Mouse (Mus musculus) megakaryocyte-erythroid progenitor cell, adult 5-6 weeks (primary cell): ENCODE results near the gene Vars. TPM values are rescaled to one million over a fixed set of nuclear protein-coding genes. Genes with fewer than 3 reads are reported as not detected.
A peak's percentile ranks its signal among the peaks of the same experiment; 100 is the strongest.

Experiments
- ATAC-seq: replicated peaks from 2 replicates; pipeline ENCODE4 v1.8.0; 2016; ENCODE audit warnings: mild to moderate bottlenecking, inconsistent platforms; ENCODE audit not compliant: severe bottlenecking, poor library complexity, low FRiP score, low TSS enrichment
- total RNA-seq, 2 experiments: library from RNA; stranded (forward) in 1 of 2; stranded (reverse) in 1 of 2; fragments of 200-1000, 215-1000 nt in 1 of 2; fragments of >200 nt in 1 of 2; fragmentation: Nextera tagmentation in 1 of 2; gene quantifications; 2 replicates each; pipeline ENCODE4 v1.2.3; 2014 to 2017

Gene Vars
- total RNA-seq, 2 experiments from 2014 or later = 213 to 342 TPM

- ATAC-seq = no peak
These were observed 60.0 kb downstream of the Vars start for GRCm38 (mm10) chr17:35060737-35061297.

- no peak for ATAC-seq
These were observed 60.5 kb downstream of the Vars start for GRCm38 (mm10) chr17:35061299-35061698.

DNA sequence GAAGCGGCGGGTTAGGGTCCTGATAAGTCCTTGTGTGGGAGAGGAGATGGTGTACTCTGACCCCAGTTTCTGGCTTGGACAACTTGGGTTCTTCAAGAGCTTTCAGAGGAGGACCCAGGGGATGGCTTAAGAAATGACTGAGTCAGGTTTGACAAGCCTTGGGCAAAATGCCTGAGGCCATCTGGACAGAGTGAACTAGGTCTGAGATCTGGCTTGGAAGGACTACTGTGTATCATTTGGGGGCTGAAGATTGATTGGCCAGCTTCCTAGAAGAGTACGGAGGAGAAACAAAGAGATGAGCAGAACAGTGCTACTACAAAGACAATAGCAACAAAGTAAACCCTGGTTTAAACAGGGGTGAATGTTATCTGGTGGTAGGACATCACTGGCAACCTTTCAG is 62.7 kb downstream of the Vars start:
- no peak for ATAC-seq

- no peak for ATAC-seq
These were observed 63.6 kb downstream of the Vars start for GRCm38 (mm10) chr17:35064378-35064877.

DNA sequence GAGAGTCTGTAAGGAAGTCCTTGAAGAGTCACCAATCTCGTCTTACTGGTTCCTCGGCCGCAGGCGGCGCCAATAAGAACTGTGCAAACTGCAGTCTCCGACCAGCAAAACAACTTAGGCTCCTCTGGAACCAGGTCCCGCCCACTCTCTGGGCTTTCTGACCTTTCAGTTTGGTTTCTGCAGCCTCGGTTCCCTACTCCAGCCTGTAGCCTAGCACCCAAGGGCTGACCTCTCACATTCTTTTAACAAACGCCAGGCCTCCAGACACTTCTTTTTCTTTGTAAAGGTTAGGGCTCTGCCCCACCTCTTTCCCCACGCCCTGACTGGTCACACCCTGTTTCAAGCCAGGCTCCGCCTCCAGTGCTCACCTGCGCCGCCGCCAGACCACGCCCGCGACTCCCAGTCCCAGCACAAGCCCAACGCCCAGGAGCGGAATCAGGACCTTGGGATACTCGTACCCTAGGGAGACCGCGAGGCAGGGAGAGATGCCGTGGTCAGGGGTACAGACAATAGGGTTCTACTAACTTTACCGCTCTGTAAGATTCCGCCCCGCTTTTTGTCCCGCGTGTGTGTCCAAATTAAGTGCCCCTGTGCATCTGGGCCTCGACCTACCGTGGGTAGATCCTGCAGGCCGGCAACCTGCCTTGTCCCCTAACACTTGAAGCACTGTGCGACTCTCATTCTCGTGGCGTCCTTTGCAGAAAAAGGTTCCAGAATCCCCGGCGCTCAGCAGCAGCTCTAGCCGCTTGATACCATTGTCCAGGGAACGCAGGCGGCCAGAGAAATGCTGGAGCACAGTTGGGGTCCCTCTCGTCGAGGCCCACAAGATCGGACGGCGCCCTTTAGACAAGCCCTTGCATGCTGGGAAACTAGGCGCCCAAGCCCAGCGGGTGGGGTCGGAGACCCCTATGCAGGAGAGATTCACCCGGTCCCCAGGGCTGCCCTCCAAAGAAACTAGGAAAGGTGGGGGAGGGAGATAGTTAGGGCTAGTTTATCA is 64.5 kb downstream of the Vars start, which contains the start of gene Ly6g6c:
Gene Ly6g6c, plus strand, starts transcription at position 438 of the 997 bp plus-strand sequence.
- 0 out of 2 replicates have a peak, but pooled peaks have one; percentile 12 for ATAC-seq

Other genes with a start within 250 kb of the Vars start
Only the 30 nearest of the 45 such genes appear.
- gene Cfb, start 138.5 kb upstream of the Vars start, total RNA-seq (2014; fragmentation: Nextera tagmentation) = not detected in 2 replicates
- gene Cfb, start 138.5 kb upstream of the Vars start, total RNA-seq (2017) = not detected in 2 replicates
- gene Zbtb12, start 121.5 kb upstream of the Vars start, total RNA-seq (2014; fragmentation: Nextera tagmentation) = 8.0 and 9.4 TPM in 2 replicates
- 4.7 and 10.1 TPM in 2 replicates for gene Zbtb12, start 121.5 kb upstream of the Vars start, total RNA-seq (2017)
- gene Gm20547, start 118.9 kb upstream of the Vars start, total RNA-seq (2014; fragmentation: Nextera tagmentation) = not detected in 2 replicates
- not detected in 2 replicates for gene Gm20547, start 118.9 kb upstream of the Vars start, total RNA-seq (2017)
- gene C2, start 102.7 kb upstream of the Vars start, total RNA-seq (2014; fragmentation: Nextera tagmentation) = 8.6 TPM in 1 of 2 replicates, not detected in the other
- gene C2, start 102.7 kb upstream of the Vars start, total RNA-seq (2017) = 5.7 and 7.4 TPM in 2 replicates
- gene Ehmt2, start 102.5 kb upstream of the Vars start, total RNA-seq (2014; fragmentation: Nextera tagmentation) = 86.2 and 86.5 TPM in 2 replicates
- 72.7 and 83.8 TPM in 2 replicates for gene Ehmt2, start 102.5 kb upstream of the Vars start, total RNA-seq (2017)
- not detected in 2 replicates for gene Slc44a4, start 86.5 kb upstream of the Vars start, total RNA-seq (2014; fragmentation: Nextera tagmentation)
- not detected in 2 replicates for gene Slc44a4, start 86.5 kb upstream of the Vars start, total RNA-seq (2017)
- gene Neu1, start 69.7 kb upstream of the Vars start, total RNA-seq (2014; fragmentation: Nextera tagmentation) = 5.2 and 7.0 TPM in 2 replicates
- 3.7 and 5.4 TPM in 2 replicates for gene Neu1, start 69.7 kb upstream of the Vars start, total RNA-seq (2017)
- 13.6 and 28.5 TPM in 2 replicates for gene Hspa1b, start 41.7 kb upstream of the Vars start, total RNA-seq (2014; fragmentation: Nextera tagmentation)
- 62.5 and 83.5 TPM in 2 replicates for gene Hspa1b, start 41.7 kb upstream of the Vars start, total RNA-seq (2017)
- not detected in 2 replicates for gene Gm20481, start 31.1 kb upstream of the Vars start, total RNA-seq (2014; fragmentation: Nextera tagmentation)
- gene Gm20481, start 31.1 kb upstream of the Vars start, total RNA-seq (2017) = not detected in 2 replicates
- gene Hspa1a, start 28.8 kb upstream of the Vars start, total RNA-seq (2014; fragmentation: Nextera tagmentation) = 6.5 and 10.1 TPM in 2 replicates
- 30.2 and 43.3 TPM in 2 replicates for gene Hspa1a, start 28.8 kb upstream of the Vars start, total RNA-seq (2017)
- gene Hspa1l, start 28.3 kb upstream of the Vars start, total RNA-seq (2014; fragmentation: Nextera tagmentation) = not detected in 2 replicates
- not detected in 2 replicates for gene Hspa1l, start 28.3 kb upstream of the Vars start, total RNA-seq (2017)
- gene Lsm2, start 19.1 kb upstream of the Vars start, total RNA-seq (2014; fragmentation: Nextera tagmentation) = 269 and 281 TPM in 2 replicates
- gene Lsm2, start 19.1 kb upstream of the Vars start, total RNA-seq (2017) = 34.8 and 79.7 TPM in 2 replicates
- 0.31 and 0.54 TPM in 2 replicates for gene Vwa7, start 15.6 kb downstream of the Vars start, total RNA-seq (2014; fragmentation: Nextera tagmentation)
- gene Vwa7, start 15.6 kb downstream of the Vars start, total RNA-seq (2017) = 0.15 and 0.19 TPM in 2 replicates
- 9.4 and 14.7 TPM in 2 replicates for gene Sapcd1, start 27.0 kb downstream of the Vars start, total RNA-seq (2014; fragmentation: Nextera tagmentation)
- gene Sapcd1, start 27.0 kb downstream of the Vars start, total RNA-seq (2017) = 4.2 TPM in 1 of 2 replicates, not detected in the other
- 10.0 and 10.6 TPM in 2 replicates for gene Msh5, start 45.8 kb downstream of the Vars start, total RNA-seq (2014; fragmentation: Nextera tagmentation)
- gene Msh5, start 45.8 kb downstream of the Vars start, total RNA-seq (2017) = 2.4 and 3.1 TPM in 2 replicates
- gene Clic1, start 49.0 kb downstream of the Vars start, total RNA-seq (2014; fragmentation: Nextera tagmentation) = 126 and 137 TPM in 2 replicates
- 137 and 183 TPM in 2 replicates for gene Clic1, start 49.0 kb downstream of the Vars start, total RNA-seq (2017)
- gene Ddah2, start 58.0 kb downstream of the Vars start, total RNA-seq (2014; fragmentation: Nextera tagmentation) = 2.7 and 7.6 TPM in 2 replicates
- 4.6 and 21.4 TPM in 2 replicates for gene Ddah2, start 58.0 kb downstream of the Vars start, total RNA-seq (2017)
- gene Ly6g6c, start 64.4 kb downstream of the Vars start, total RNA-seq (2014; fragmentation: Nextera tagmentation) = not detected in 2 replicates
- gene Ly6g6c, start 64.4 kb downstream of the Vars start, total RNA-seq (2017) = not detected in 2 replicates
- gene Mpig6b, start 65.2 kb downstream of the Vars start, total RNA-seq (2014; fragmentation: Nextera tagmentation) = 0.32 TPM in 1 of 2 replicates, not detected in the other
- gene Mpig6b, start 65.2 kb downstream of the Vars start, total RNA-seq (2017) = not detected in 2 replicates
- gene Ly6g6e, start 75.9 kb downstream of the Vars start, total RNA-seq (2014; fragmentation: Nextera tagmentation) = not detected in 2 replicates
- not detected in 2 replicates for gene Ly6g6e, start 75.9 kb downstream of the Vars start, total RNA-seq (2017)
- gene Ly6g6d, start 77.1 kb downstream of the Vars start, total RNA-seq (2014; fragmentation: Nextera tagmentation) = not detected in 2 replicates
- not detected in 2 replicates for gene Ly6g6d, start 77.1 kb downstream of the Vars start, total RNA-seq (2017)
- gene Ly6g6f, start 84.6 kb downstream of the Vars start, total RNA-seq (2014; fragmentation: Nextera tagmentation) = not detected in 2 replicates
- gene Ly6g6f, start 84.6 kb downstream of the Vars start, total RNA-seq (2017) = not detected in 2 replicates
- 62.9 and 76.7 TPM in 2 replicates for gene Abhd16a, start 88.3 kb downstream of the Vars start, total RNA-seq (2014; fragmentation: Nextera tagmentation)
- 38.5 and 46.7 TPM in 2 replicates for gene Abhd16a, start 88.3 kb downstream of the Vars start, total RNA-seq (2017)
- gene Ly6g5c, start 107.3 kb downstream of the Vars start, total RNA-seq (2014; fragmentation: Nextera tagmentation) = not detected in 2 replicates
- not detected in 2 replicates for gene Ly6g5c, start 107.3 kb downstream of the Vars start, total RNA-seq (2017)
- gene Ly6g5b, start 114.4 kb downstream of the Vars start, total RNA-seq (2014; fragmentation: Nextera tagmentation) = 0.42 and 1.1 TPM in 2 replicates
- gene Ly6g5b, start 114.4 kb downstream of the Vars start, total RNA-seq (2017) = 0.99 TPM in 1 of 2 replicates, not detected in the other
- gene Gpank1, start 120.5 kb downstream of the Vars start, total RNA-seq (2014; fragmentation: Nextera tagmentation) = 30.4 and 31.5 TPM in 2 replicates
- 36.2 and 37.7 TPM in 2 replicates for gene Gpank1, start 120.5 kb downstream of the Vars start, total RNA-seq (2017)
- gene Csnk2b, start 121.1 kb downstream of the Vars start, total RNA-seq (2014; fragmentation: Nextera tagmentation) = 340 and 451 TPM in 2 replicates
- 319 and 482 TPM in 2 replicates for gene Csnk2b, start 121.1 kb downstream of the Vars start, total RNA-seq (2017)
- gene D17H6S53E, start 125.4 kb downstream of the Vars start, total RNA-seq (2014; fragmentation: Nextera tagmentation) = 0.70 and 6.3 TPM in 2 replicates
- 4.4 and 9.0 TPM in 2 replicates for gene D17H6S53E, start 125.4 kb downstream of the Vars start, total RNA-seq (2017)
- not detected in 2 replicates for gene Apom, start 131.1 kb downstream of the Vars start, total RNA-seq (2014; fragmentation: Nextera tagmentation)
- not detected in 2 replicates for gene Apom, start 131.1 kb downstream of the Vars start, total RNA-seq (2017)
- gene Bag6, start 134.2 kb downstream of the Vars start, total RNA-seq (2014; fragmentation: Nextera tagmentation) = 158 TPM in 2 replicates
- 63.3 and 105 TPM in 2 replicates for gene Bag6, start 134.2 kb downstream of the Vars start, total RNA-seq (2017)